Mouse (Mus musculus): Measurements from ENCODE around the gene Atad2b. TPM values are rescaled to one million over a fixed set of nuclear protein-coding genes. Genes with fewer than 3 reads are reported as not detected.

Gene Atad2b
- polyA plus RNA-seq (2015; fragmentation: Illumina TruSeq; extraction: RNeasy Lipid Tissue Mini Kit (QIAGEN cat#74804); ENCODE audit: insufficient read depth, low read depth, low replicate concordance), result 2.1 TPM

DNA sequence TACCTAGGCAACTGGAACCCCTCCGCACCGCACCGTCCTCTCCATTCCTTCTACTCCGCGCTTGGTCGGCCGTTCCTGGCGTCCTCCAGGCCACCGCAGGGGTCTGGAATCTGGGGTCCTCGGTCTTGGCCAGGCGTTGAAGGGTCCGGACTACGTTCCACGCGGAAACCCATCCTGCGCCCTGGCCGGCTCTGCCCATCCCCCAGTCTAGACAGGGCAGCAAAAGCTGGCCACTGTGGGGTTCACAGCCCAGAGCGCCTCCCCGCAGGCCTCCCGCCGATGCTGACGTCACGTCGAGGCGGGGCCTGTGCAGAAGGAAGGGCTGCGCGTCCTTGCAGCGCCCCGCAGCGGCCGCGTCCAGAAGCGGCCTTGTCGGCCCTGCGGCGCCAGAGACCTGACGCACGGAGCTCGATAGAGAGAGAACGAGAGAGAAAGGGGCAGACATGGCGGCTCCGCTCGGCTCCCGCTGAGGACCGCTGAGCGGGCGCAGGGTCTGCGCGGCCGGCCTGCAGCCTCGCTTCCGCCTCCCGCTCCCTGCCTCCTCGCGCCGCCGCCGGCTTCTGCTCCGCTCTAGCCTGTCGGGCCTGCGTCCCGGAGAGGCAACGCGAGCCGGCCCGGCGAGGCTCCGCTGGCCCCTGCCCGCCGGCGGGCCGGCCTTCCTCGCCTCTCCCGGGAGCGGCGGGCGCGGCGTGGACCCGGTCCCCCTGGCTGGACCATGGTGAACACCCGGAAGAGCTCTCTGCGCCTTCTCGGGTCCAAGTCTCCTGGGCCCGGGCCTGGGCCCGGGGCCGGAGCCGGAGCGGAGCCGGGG is at the start of gene Atad2b:
Atad2b (plus strand) TSS at position 360 of the 811 bp plus-strand sequence.

DNA sequence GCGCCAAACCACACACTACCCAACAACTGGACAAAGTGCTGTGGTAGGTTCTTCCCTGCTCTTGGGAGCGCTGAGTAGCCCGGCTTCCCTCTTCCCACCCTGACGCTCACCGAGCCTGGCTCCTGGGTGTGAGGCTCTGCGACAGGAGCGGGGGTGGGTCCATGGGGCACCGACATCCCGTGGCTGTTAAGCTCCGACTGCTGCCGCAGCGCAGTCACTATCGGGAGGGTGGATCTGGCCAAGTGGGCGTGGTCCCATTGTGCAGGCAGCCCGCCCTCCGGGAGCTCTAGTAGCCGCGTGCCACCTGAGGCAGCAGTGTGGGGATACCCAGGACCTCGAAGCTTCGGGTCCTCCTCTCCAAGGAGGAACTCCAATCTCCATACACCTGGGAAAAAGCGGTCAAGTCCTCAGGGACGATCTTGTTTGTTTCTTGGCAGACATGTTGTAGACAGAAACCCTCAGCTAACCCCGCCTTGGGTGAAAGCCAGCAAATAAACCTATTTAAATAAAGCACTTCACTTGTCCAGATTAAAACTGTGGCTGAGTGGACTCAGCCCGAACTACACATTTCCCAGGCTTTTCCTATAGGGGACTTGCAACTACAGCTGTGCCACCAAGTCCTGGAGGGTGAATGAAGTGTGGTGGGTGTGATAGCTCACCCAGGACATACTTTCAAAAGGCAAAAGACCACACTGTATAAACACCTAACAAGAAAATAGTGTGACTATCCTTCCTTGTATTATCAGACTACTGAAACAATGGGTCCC is 42.8 kb upstream of the Atad2b start, which contains the start of gene Mfsd2b:
Mfsd2b (minus strand) TSS at position 199 of the 767 bp plus-strand sequence.

GRCm38 (mm10) chr12:4906951-4907906 is 9.9 kb upstream of the Atad2b start, which contains the start of gene Ubxn2a:
TSS of gene Ubxn2a (minus strand) at chr12:4907705.

Other genes starting within 250 kb of the Atad2b start
- not detected for gene Fam228a, start 178.9 kb upstream of the Atad2b start, polyA plus RNA-seq (2015; fragmentation: Illumina TruSeq; extraction: RNeasy Lipid Tissue Mini Kit (QIAGEN cat#74804); ENCODE audit: insufficient read depth, low read depth, low replicate concordance)
- gene Pfn4, start 148.3 kb upstream of the Atad2b start, polyA plus RNA-seq (2015; fragmentation: Illumina TruSeq; extraction: RNeasy Lipid Tissue Mini Kit (QIAGEN cat#74804); ENCODE audit: insufficient read depth, low read depth, low replicate concordance), result not detected
- not detected for gene Fam228b, start 148.1 kb upstream of the Atad2b start, polyA plus RNA-seq (2015; fragmentation: Illumina TruSeq; extraction: RNeasy Lipid Tissue Mini Kit (QIAGEN cat#74804); ENCODE audit: insufficient read depth, low read depth, low replicate concordance)
- 23.1 TPM for gene Sf3b6, start 99.8 kb upstream of the Atad2b start, polyA plus RNA-seq (2015; fragmentation: Illumina TruSeq; extraction: RNeasy Lipid Tissue Mini Kit (QIAGEN cat#74804); ENCODE audit: insufficient read depth, low read depth, low replicate concordance)
- 9.2 TPM for gene Fkbp1b, start 75.8 kb upstream of the Atad2b start, polyA plus RNA-seq (2015; fragmentation: Illumina TruSeq; extraction: RNeasy Lipid Tissue Mini Kit (QIAGEN cat#74804); ENCODE audit: insufficient read depth, low read depth, low replicate concordance)
- 2.9 TPM for gene Wdcp, start 74.0 kb upstream of the Atad2b start, polyA plus RNA-seq (2015; fragmentation: Illumina TruSeq; extraction: RNeasy Lipid Tissue Mini Kit (QIAGEN cat#74804); ENCODE audit: insufficient read depth, low read depth, low replicate concordance)
- gene Mfsd2b, start 43.0 kb upstream of the Atad2b start, polyA plus RNA-seq (2015; fragmentation: Illumina TruSeq; extraction: RNeasy Lipid Tissue Mini Kit (QIAGEN cat#74804); ENCODE audit: insufficient read depth, low read depth, low replicate concordance), result 1.1 TPM
- gene Ubxn2a, start 9.6 kb upstream of the Atad2b start, polyA plus RNA-seq (2015; fragmentation: Illumina TruSeq; extraction: RNeasy Lipid Tissue Mini Kit (QIAGEN cat#74804); ENCODE audit: insufficient read depth, low read depth, low replicate concordance), result 5.9 TPM